In the genomic region with DNA sequence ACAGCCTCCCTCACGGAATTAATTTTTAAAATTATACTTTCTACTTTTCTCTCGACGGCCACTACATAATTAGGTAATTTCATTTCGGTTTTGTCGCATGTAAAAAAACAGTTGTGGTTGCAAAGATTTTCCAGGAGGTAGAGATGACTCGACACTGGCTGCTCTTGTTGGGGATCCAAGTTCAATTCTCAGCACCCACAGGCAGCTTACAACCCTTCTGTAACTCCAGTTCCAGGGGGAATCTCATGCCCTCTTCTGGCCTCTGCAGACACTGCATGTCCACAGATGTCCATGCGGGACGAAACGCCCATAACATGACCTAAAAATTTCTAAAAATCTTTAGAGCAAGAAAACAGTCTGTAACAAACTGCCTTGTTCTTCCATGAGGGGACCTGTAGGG, we compare ENCODE assay signal across 18 mouse cellular contexts. TPM values are rescaled to one million over a fixed set of nuclear protein-coding genes. Genes with fewer than 3 reads are reported as not detected.
DNase-seq lines count a peak whose midpoint lies in the region; ATAC-seq and TF ChIP-seq lines count a peak whose summit lies in the region.
"Had no signal": no experiment of that assay in that cellular context is flagged by ENCODE, and none has a peak within 500 bp of the region (broad histone marks: within the 10 kb centered on the region; RNA-seq: fewer than 3 reads in every experiment).

No protein-coding gene starts in this region.

- H3K4me2 ChIP-seq in liver, embryonic 14.5 days (ENCODE audit: low read depth) = no peak overlapping the region
- H3K4me2 ChIP-seq in liver, embryonic 11.5 days = no peak overlapping the region
- H3K4me2 ChIP-seq: hindbrain, embryonic 14.5 days; kidney, embryonic 15.5 days; neural tube, embryonic 15.5 days had no signal

- no peak for DNase-seq in liver, embryonic 14.5 days (ENCODE audit: low read depth in 3 of 3, low spot score in 3 of 3)
- no peak for DNase-seq in liver, embryonic 11.5 days (ENCODE audit: low spot score)
- peak; percentile 37 to 48 for DNase-seq in B cell, adult 2 months
- DNase-seq in ES-CJ7 (ENCODE audit: low read depth, low spot score) = peak; percentile 35
- DNase-seq in urinary bladder, postnatal 25 days (ENCODE audit: low spot score) = no peak
- DNase-seq in left cerebral cortex, postnatal 36 days (ENCODE audit: low spot score in 2 of 2) = no peak
- no peak for DNase-seq in adrenal gland, postnatal 14 days
- DNase-seq: cerebellum, adult 2 months; layer of hippocampus, adult 9-11 months; liver; retina, postnatal 1 day; spleen, adult 18-20 months had no signal

- no peaks in the 10 kb centered on the region for H3K4me1 ChIP-seq in liver, embryonic 14.5 days (replicated peaks; ENCODE audit: control insufficient read depth in 2 of 2, insufficient read depth in 2 of 2, low read length in 1 of 2)
- H3K4me1 ChIP-seq in liver, embryonic 11.5 days (replicated peaks; ENCODE audit: control insufficient read depth, insufficient read depth, low read length) = no peaks in the 10 kb centered on the region
- H3K4me1 ChIP-seq: kidney, embryonic 15.5 days; neural tube, embryonic 15.5 days had no signal

- H3K27ac ChIP-seq in liver, embryonic 14.5 days = no peak overlapping the region
- no peak overlapping the region for H3K27ac ChIP-seq in liver, embryonic 11.5 days (ENCODE audit: low read depth, low read length)
- H3K27ac ChIP-seq: hindbrain, embryonic 14.5 days; kidney, embryonic 15.5 days; neural tube, embryonic 15.5 days had no signal

- 89% methylated on average over 9 of the region's 9 CpGs for WGBS in liver, embryonic 14.5 days (ENCODE audit: insufficient replicate concordance)
- 93% methylated on average over 9 of the region's 9 CpGs for WGBS in liver, embryonic 11.5 days

- no peak overlapping the region for H3K9ac ChIP-seq in liver, embryonic 14.5 days (replicated peaks)
- no peak overlapping the region for H3K9ac ChIP-seq in liver, embryonic 11.5 days (ENCODE audit: low read depth, low read length)
- H3K9ac ChIP-seq: hindbrain, embryonic 14.5 days; kidney, embryonic 15.5 days; neural tube, embryonic 15.5 days had no signal

- intact Hi-C loops in left cerebral cortex, postnatal 36 days (cut with DNase I) = no loop called here

- H3K9me3 ChIP-seq in liver, embryonic 14.5 days (ENCODE audit: control insufficient read depth, low read length) = no peaks in the 10 kb centered on the region
- no peaks in the 10 kb centered on the region for H3K9me3 ChIP-seq in liver, embryonic 11.5 days (ENCODE audit: control insufficient read depth, low read length)
- H3K9me3 ChIP-seq: G1E; kidney, embryonic 15.5 days; neural tube, embryonic 15.5 days had no signal

- no peak for ATAC-seq in liver, embryonic 14.5 days (ENCODE audit: insufficient read depth)
- ATAC-seq in liver, embryonic 11.5 days (replicated peaks; ENCODE audit: low FRiP score) = no peak
- 0 out of 2 replicates have a peak, but pooled peaks have one; percentile 47 for ATAC-seq in erythroblast, adult 5-6 weeks (replicated peaks; ENCODE audit: low FRiP score, poor library complexity, severe bottlenecking)

- H3K27me3 ChIP-seq in liver, embryonic 14.5 days (ENCODE audit: control insufficient read depth, insufficient read depth, low read length) = no peaks in the 10 kb centered on the region
- no peaks in the 10 kb centered on the region for H3K27me3 ChIP-seq in liver, embryonic 11.5 days (replicated peaks; ENCODE audit: control insufficient read depth, insufficient read depth, low read length)
- H3K27me3 ChIP-seq: kidney, embryonic 15.5 days; neural tube, embryonic 15.5 days had no signal

- H3K4me3 ChIP-seq in liver, embryonic 14.5 days (ENCODE audit: insufficient read depth in 1 of 2, low read depth in 2 of 2, low read length in 2 of 2) = no peak overlapping the region
- H3K4me3 ChIP-seq in liver, embryonic 11.5 days (ENCODE audit: low read depth, low read length) = no peak overlapping the region
- H3K4me3 ChIP-seq: erythroblast, embryonic 14.5 days; kidney, embryonic 15.5 days; neural tube, embryonic 15.5 days had no signal

- peak; percentile 44 for TF ChIP-seq CTCF in liver, embryonic 14.5 days (IDR thresholded peaks at IDR 0.05; ENCODE audit: low read depth)

- no peaks in the 10 kb centered on the region for H3K36me3 ChIP-seq in liver, embryonic 14.5 days (replicated peaks; ENCODE audit: control insufficient read depth, insufficient read depth, low read depth)
- no peaks in the 10 kb centered on the region for H3K36me3 ChIP-seq in liver, embryonic 11.5 days (ENCODE audit: control insufficient read depth, insufficient read depth, low read length)
- H3K36me3 ChIP-seq: G1E; kidney, embryonic 15.5 days; neural tube, embryonic 15.5 days had no signal

- no peak for TF ChIP-seq EP300 in liver, embryonic 14.5 days (IDR thresholded peaks at IDR 0.05; ENCODE audit: low read depth)

RNA-seq across cellular contexts. Expression of a gene that starts 41.3 kb away (rescaled TPM):
- 8.6 and 13.9 TPM in 2 replicates for polyA plus RNA-seq in liver, embryonic 14.5 days (2012; rRNA removed)
- 16.0 and 19.4 TPM in 2 replicates for polyA plus RNA-seq in liver, embryonic 14.5 days (2014; fragmentation: Nextera tagmentation; extraction: Ambion mirVana)
- 18.1 and 20.2 TPM in 2 replicates for polyA plus RNA-seq in liver, embryonic 11.5 days (2014; fragmentation: Nextera tagmentation; extraction: Ambion mirVana)
- 37.7 and 41.6 TPM in 2 replicates for total RNA-seq in erythroblast, adult 5-6 weeks (2015; ENCODE audit: low replicate concordance)
- 49.8 and 64.0 TPM in 2 replicates for total RNA-seq in erythroblast, adult 5-6 weeks (2017; ENCODE audit: low replicate concordance)
- total RNA-seq in left cerebral cortex, postnatal 36 days (2021) = 10 to 100 TPM; 28.0 to 38.6 TPM
- total RNA-seq in adrenal gland, postnatal 14 days (2021) = 19.6 and 22.3 TPM in 2 replicates

Comparison
In these comparisons a context has a peak if more than half of its experiments do, and no peak if none do; other contexts are left out.
1. DNase-seq: peak in B cell, adult 2 months (2 of 2) and ES-CJ7 (single experiment); none in liver, embryonic 14.5 days (0 of 3), liver, embryonic 11.5 days (single experiment), urinary bladder, postnatal 25 days (single experiment), left cerebral cortex, postnatal 36 days (0 of 2) and adrenal gland, postnatal 14 days (single experiment).